Mouse (Mus musculus) bone marrow macrophage, adult 2 months (primary cell): ENCODE data around the gene Dus1l. TPM values are rescaled to one million over a fixed set of nuclear protein-coding genes. Genes with fewer than 3 reads are reported as not detected.
"Not testable (repeated sequence)": the region's sequence is repeated elsewhere in the genome, so short reads cannot be mapped to it uniquely, and the experiment has no call there.

Experiments used
- H3K27ac ChIP-seq: 2 replicates; pipeline ENCODE4 v1.5.1; 2012; ENCODE audit warnings: low read depth, low read length; ENCODE audit not compliant: insufficient read depth
- H3K4me1 ChIP-seq: 2 replicates; pipeline ENCODE4 v1.6.1; 2012; ENCODE audit warnings: low read length; ENCODE audit not compliant: control insufficient read depth, insufficient read depth
- H3K4me3 ChIP-seq: 2 replicates; pipeline ENCODE4 v1.5.1; 2012; ENCODE audit warnings: mild to moderate bottlenecking, low read length, moderate library complexity; ENCODE audit not compliant: insufficient read depth
- CTCF ChIP-seq: IDR thresholded peaks from 2 replicates; pipeline ENCODE4 v1.5.1; 2012; ENCODE audit warnings: low read depth, mild to moderate bottlenecking, low read length, moderate library complexity
- POLR2A ChIP-seq: IDR thresholded peaks from 2 replicates; pipeline ENCODE4 v1.6.1; 2012; ENCODE audit warnings: mild to moderate bottlenecking, low read depth, low read length, borderline replicate concordance
- polyA plus RNA-seq: library from polyadenylated mRNA; stranded (reverse); fragments of >200 nt; gene quantifications from 2 replicates; pipeline ENCODE4 v1.2.4, GENCODE M21; 2012; ENCODE audit not compliant: missing spikeins, insufficient read depth, insufficient read length

The Dus1l gene
- polyA plus RNA-seq, 1 experiment, result 22.7 TPM

GRCm38 (mm10) chr11:120798244-120798643 lies 2.0 kb upstream of the Dus1l start:
- H3K4me3 ChIP-seq, result no peak overlapping the region
- H3K4me1 ChIP-seq, result peaks cover 22% of the 10 kb centered on the region
- TF ChIP-seq POLR2A, result no peak
- no peak for TF ChIP-seq CTCF
- no peak overlapping the region for H3K27ac ChIP-seq

GRCm38 (mm10) chr11:120796614-120796946 lies 377 bp upstream of the Dus1l start:
- Histone ChIP-seq H3K27ac (peak overlapping the region; percentile 23), H3K4me1 (peaks cover 22% of the 10 kb centered on the region), H3K4me3 (0 out of 2 replicates have a peak overlapping the region, but pooled peaks have one; percentile 7)
- TF ChIP-seq CTCF (no peak), POLR2A (no peak)

GRCm38 (mm10) chr11:120792652-120793051 lies 3.6 kb downstream of the Dus1l start:
- H3K27ac ChIP-seq, result no peak overlapping the region
- H3K4me3 ChIP-seq, result no peak overlapping the region
- TF ChIP-seq CTCF (no peak), POLR2A (no peak)
- H3K4me1 ChIP-seq, result peaks cover 8% of the 10 kb centered on the region

- Histone ChIP-seq H3K4me3 (no peak overlapping the region), H3K4me1 (peaks cover 4% of the 10 kb centered on the region), H3K27ac (no peak overlapping the region)
- no peak for TF ChIP-seq CTCF
- TF ChIP-seq POLR2A, result no peak
Measured at GRCm38 (mm10) chr11:120789810-120790209, 6.4 kb downstream of the Dus1l start.

GRCm38 (mm10) chr11:120789355-120789754 lies 6.8 kb downstream of the Dus1l start:
- Histone ChIP-seq H3K27ac (no peak overlapping the region), H3K4me1 (peaks cover 4% of the 10 kb centered on the region), H3K4me3 (no peak overlapping the region)
- TF ChIP-seq CTCF (no peak), POLR2A (no peak)

- H3K4me3 ChIP-seq, H3K27ac ChIP-seq, H3K4me1 ChIP-seq: not testable (repeated sequence)
Measured at GRCm38 (mm10) chr11:120788460-120788859, 7.7 kb downstream of the Dus1l start.

- no peak overlapping the region for H3K27ac ChIP-seq
- H3K4me1 ChIP-seq, result peaks cover 4% of the 10 kb centered on the region
- TF ChIP-seq CTCF (no peak), POLR2A (no peak)
- peak overlapping the region; percentile 98 for H3K4me3 ChIP-seq
Measured at GRCm38 (mm10) chr11:120785145-120785544, 11.1 kb downstream of the Dus1l start.

GRCm38 (mm10) chr11:120784064-120784791 lies 12.0 kb downstream of the Dus1l start, which contains the start of the genes Rfng and Gps1:
TSS of gene Rfng (minus strand) at chr11:120784207.
TSS of gene Gps1 (plus strand) at chr11:120784272.
- H3K4me1 ChIP-seq, result peaks cover 4% of the 10 kb centered on the region
- H3K27ac ChIP-seq, result peak within 1 kb of the TSS; percentile 46; the same call in 1 of the 2 replicates
- peak within 1 kb of the TSS; percentile 98 for H3K4me3 ChIP-seq
- no peak for TF ChIP-seq CTCF
- TF ChIP-seq POLR2A, result no peak

- peak overlapping the region; percentile 89 for H3K4me3 ChIP-seq
- peaks cover 4% of the 10 kb centered on the region for H3K4me1 ChIP-seq
- TF ChIP-seq POLR2A (no peak), CTCF (no peak)
- peak overlapping the region; percentile 20; the same call in 1 of the 2 replicates for H3K27ac ChIP-seq
Measured at GRCm38 (mm10) chr11:120783426-120784063, 12.7 kb downstream of the Dus1l start.

- not testable (repeated sequence) for H3K4me3 ChIP-seq, H3K4me1 ChIP-seq, H3K27ac ChIP-seq
Measured at GRCm38 (mm10) chr11:120781361-120781760, 14.8 kb downstream of the Dus1l start.

- no peak overlapping the region for H3K27ac ChIP-seq
- no peaks in the 10 kb centered on the region; the same call in 1 of the 2 replicates for H3K4me1 ChIP-seq
- no peak overlapping the region for H3K4me3 ChIP-seq
- TF ChIP-seq POLR2A (no peak), CTCF (no peak)
Measured at GRCm38 (mm10) chr11:120779876-120780275, 16.3 kb downstream of the Dus1l start.
